Mouse (Mus musculus) E14TG2a.4 (cell line): ENCODE data around the gene Hist1h2bb.
"Not testable (repeated sequence)": the region's sequence is repeated elsewhere in the genome, so short reads cannot be mapped to it uniquely, and the experiment has no call there.

Experiments used
- H3K27me3 ChIP-seq: 2 replicates; pipeline ENCODE4 v1.6.1; 2014; ENCODE audit warnings: low read length, control low read depth; ENCODE audit not compliant: insufficient read depth
- H3K36me3 ChIP-seq: 2 replicates; pipeline ENCODE4 v1.6.1; 2014; ENCODE audit warnings: low read length, control low read depth; ENCODE audit not compliant: insufficient read depth
- H3K4me1 ChIP-seq: replicated peaks from 2 replicates; pipeline ENCODE4 v1.6.1; 2014; ENCODE audit warnings: low read depth, low read length, control low read depth
- H3K4me3 ChIP-seq: replicated peaks from 2 replicates; pipeline ENCODE4 v1.5.1; 2014; ENCODE audit warnings: mild to moderate bottlenecking, low read length
- H3K9me3 ChIP-seq: 2 replicates; pipeline ENCODE4 v1.6.1; 2014; ENCODE audit warnings: low read length, control low read depth
- CTCF ChIP-seq: conservative IDR thresholded peaks from 2 replicates; pipeline ENCODE4 v1.5.1; 2014; ENCODE audit warnings: low read length
- NANOG ChIP-seq: IDR thresholded peaks from 2 replicates; pipeline ENCODE4 v1.6.1; 2014; ENCODE audit warnings: borderline replicate concordance, low read length, mixed read lengths
- POU5F1 ChIP-seq: IDR thresholded peaks from 2 replicates; pipeline ENCODE4 v1.6.1; 2014; ENCODE audit warnings: low read length, borderline replicate concordance

The Hist1h2bb gene

GRCm38 (mm10) chr13:23759251-23759771 is 12.8 kb downstream of the Hist1h2bb start:
- Histone ChIP-seq H3K4me3 (0 out of 2 replicates have a peak overlapping the region, but pooled peaks have one; percentile 68), H3K36me3 (no peaks in the 10 kb centered on the region), H3K9me3 (no peaks in the 10 kb centered on the region), H3K4me1 (peaks cover 41% of the 10 kb centered on the region), H3K27me3 (no peaks in the 10 kb centered on the region)
- TF ChIP-seq NANOG (no peak), POU5F1 (no peak), CTCF (no peak)

- Histone ChIP-seq H3K9me3 (no peaks in the 10 kb centered on the region), H3K36me3 (no peaks in the 10 kb centered on the region), H3K4me3 (peak overlapping the region; percentile 68), H3K27me3 (no peaks in the 10 kb centered on the region), H3K4me1 (peaks cover 46% of the 10 kb centered on the region)
- 0 out of 2 replicates have a peak, but pooled peaks have one; percentile 21 for TF ChIP-seq CTCF
- no peak for TF ChIP-seq NANOG
- TF ChIP-seq POU5F1, result no peak
These were observed 13.3 kb downstream of the Hist1h2bb start for GRCm38 (mm10) chr13:23759916-23760239.

GRCm38 (mm10) chr13:23760240-23760971 is 13.9 kb downstream of the Hist1h2bb start:
- peak overlapping the region; percentile 68 for H3K4me3 ChIP-seq
- no peaks in the 10 kb centered on the region for H3K27me3 ChIP-seq
- H3K4me1 ChIP-seq, result peaks cover 49% of the 10 kb centered on the region
- no peaks in the 10 kb centered on the region for H3K9me3 ChIP-seq
- TF ChIP-seq CTCF, result no peak; the same call in none of the 2 replicates
- no peak for TF ChIP-seq NANOG
- TF ChIP-seq POU5F1, result no peak
- H3K36me3 ChIP-seq, result no peaks in the 10 kb centered on the region

GRCm38 (mm10) chr13:23760972-23761864 is 14.7 kb downstream of the Hist1h2bb start, which contains the start of gene Hist1h4a:
Gene Hist1h4a, minus strand, starts transcription at chr13:23761230.
- no peaks in the 10 kb centered on the region for H3K9me3 ChIP-seq
- H3K4me3 ChIP-seq, result peak within 1 kb of the TSS; percentile 79
- no peak for TF ChIP-seq POU5F1
- TF ChIP-seq CTCF, result no peak
- no peaks in the 10 kb centered on the region for H3K36me3 ChIP-seq
- no peaks in the 10 kb centered on the region for H3K27me3 ChIP-seq
- H3K4me1 ChIP-seq, result peaks cover 48% of the 10 kb centered on the region

DNA sequence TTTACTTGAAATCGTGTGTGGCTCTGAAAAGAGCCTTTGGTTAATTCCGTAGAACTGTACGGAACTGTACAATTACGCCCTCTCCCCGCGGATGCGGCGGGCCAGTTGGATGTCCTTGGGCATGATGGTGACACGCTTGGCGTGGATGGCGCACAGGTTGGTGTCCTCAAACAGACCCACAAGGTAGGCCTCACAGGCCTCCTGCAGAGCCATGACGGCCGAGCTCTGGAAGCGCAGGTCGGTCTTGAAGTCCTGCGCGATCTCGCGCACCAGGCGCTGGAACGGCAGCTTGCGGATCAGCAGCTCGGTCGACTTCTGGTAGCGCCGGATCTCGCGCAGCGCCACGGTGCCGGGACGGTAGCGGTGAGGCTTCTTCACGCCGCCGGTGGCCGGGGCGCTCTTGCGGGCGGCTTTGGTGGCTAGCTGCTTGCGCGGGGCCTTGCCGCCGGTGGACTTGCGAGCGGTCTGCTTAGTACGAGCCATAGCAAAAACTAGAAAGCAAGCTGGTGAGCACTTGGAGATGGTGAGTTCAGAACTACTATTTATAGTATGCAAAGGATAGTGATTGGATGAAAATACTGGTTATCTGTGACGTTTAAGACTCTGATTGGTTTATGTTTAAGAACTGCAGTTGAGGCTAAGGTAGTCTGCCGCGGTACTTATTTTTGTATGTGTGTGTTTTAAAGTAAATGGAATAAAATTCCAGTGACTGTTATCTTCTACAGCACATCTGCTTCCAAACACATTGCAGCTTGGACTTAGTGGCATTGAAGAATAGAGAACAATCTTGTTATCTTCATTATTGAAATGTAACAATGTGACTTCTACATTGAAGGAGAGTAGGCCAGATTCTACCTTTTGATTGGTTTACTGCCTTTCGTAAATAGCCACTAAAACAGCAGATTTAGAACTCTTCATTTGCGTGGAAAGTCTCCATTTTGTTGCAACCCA is 15.6 kb downstream of the Hist1h2bb start, which contains the start of gene Hist1h3a:
TSS of gene Hist1h3a (minus strand) at position 516 of the 951 bp plus-strand sequence.
- not testable (repeated sequence) for H3K9me3 ChIP-seq, H3K36me3 ChIP-seq, H3K27me3 ChIP-seq
- Histone ChIP-seq H3K4me3 (peak within 1 kb of the TSS; percentile 79), H3K4me1 (peaks cover 51% of the 10 kb centered on the region)

DNA sequence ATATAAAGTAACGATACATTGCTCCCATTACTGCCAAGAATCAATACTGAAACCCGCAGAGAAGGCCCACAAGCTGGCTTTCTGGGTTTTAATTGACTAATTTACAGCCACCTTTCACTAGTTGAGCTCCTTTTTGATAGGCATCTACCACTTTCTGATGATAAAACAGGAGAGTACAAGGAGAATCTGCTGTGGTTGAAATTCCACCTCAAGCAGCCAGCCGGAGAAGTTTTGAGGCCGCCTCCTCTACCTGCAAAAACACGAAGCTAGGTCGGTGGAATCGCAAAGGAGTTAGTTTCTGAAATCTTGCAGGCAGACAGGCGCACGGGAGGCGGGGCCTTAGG is 16.7 kb downstream of the Hist1h2bb start:
- peaks cover 46% of the 10 kb centered on the region for H3K4me1 ChIP-seq
- peak overlapping the region; percentile 79 for H3K4me3 ChIP-seq
- no peaks in the 10 kb centered on the region for H3K27me3 ChIP-seq
- H3K36me3 ChIP-seq, result no peaks in the 10 kb centered on the region
- H3K9me3 ChIP-seq, result no peaks in the 10 kb centered on the region
- TF ChIP-seq NANOG (no peak), CTCF (no peak), POU5F1 (no peak)

- TF ChIP-seq NANOG (no peak), POU5F1 (no peak), CTCF (no peak)
- no peaks in the 10 kb centered on the region for H3K36me3 ChIP-seq
These were observed 17.2 kb downstream of the Hist1h2bb start, which contains the start of gene Hist1h1a for GRCm38 (mm10) chr13:23763586-23764323. Gene Hist1h1a, plus strand, starts transcription at chr13:23763666.

More at GRCm38 (mm10) chr13:23763586-23764323, 17.2 kb downstream of the Hist1h2bb start, which contains the start of gene Hist1h1a:
- peaks cover 40% of the 10 kb centered on the region for H3K4me1 ChIP-seq
- no peaks in the 10 kb centered on the region for H3K9me3 ChIP-seq
- no peaks in the 10 kb centered on the region for H3K27me3 ChIP-seq
- H3K4me3 ChIP-seq, result peak within 1 kb of the TSS; percentile 79
